Mouse (Mus musculus) B cell, adult 2 months (primary cell): Measurements from ENCODE around the gene Psat1.

Experiments used
- DNase-seq, 2 experiments: peaks; one replicate each; pipeline ENCODE4 v3.0.0; 2022

The Psat1 gene

DNA sequence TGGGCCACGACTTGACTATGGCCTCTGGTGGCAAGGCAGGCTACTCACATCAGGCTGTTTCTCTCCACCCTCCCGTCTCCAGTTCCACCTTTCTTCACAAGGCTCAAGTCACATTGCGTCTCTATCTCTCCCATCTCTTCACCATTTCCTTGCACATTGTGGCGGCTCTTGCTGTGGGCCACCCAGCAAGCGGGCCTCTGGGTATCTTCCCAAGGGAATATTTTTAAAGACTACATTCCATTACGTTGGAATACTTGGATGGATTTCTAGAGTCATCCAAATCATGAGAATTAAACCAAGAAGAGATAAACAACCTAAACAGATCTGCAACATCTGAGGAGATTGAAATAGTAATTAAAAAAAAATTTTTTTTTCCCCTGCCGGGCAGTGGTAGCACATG lies at the start of gene Psat1:
Gene Psat1 (minus strand): TSS at position 101 of the 400 bp plus-strand sequence.
- no peak for DNase-seq

GRCm38 (mm10) chr19:15990102-15990501 lies 43.0 kb upstream of the Psat1 start:
- DNase-seq, result no peak

DNA sequence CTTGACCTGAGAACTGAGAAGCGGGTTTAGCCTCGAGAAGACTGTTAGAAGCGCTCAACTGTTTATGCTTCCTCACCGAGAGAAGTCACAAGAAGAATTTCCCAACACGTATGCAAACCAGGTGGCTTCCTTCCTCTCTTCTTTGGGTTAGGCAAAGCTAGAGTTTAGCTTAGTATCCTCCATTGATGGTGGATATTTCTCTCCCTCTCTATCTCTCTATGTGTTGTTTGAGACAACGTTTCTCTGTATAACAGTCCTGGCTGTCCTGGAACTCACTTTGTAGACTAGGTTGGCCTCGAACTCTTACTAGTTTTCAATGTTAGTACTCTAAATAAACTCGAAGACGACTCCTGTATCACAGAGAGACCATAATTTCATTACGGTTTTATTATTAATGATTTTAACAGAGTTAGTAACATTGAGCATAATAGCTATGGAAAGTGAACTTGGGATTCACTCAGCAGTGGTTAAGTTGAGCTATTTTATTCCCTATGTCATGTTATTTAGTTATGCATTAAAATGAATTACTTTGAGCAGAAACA lies 38.1 kb upstream of the Psat1 start:
- no peak for DNase-seq

DNA sequence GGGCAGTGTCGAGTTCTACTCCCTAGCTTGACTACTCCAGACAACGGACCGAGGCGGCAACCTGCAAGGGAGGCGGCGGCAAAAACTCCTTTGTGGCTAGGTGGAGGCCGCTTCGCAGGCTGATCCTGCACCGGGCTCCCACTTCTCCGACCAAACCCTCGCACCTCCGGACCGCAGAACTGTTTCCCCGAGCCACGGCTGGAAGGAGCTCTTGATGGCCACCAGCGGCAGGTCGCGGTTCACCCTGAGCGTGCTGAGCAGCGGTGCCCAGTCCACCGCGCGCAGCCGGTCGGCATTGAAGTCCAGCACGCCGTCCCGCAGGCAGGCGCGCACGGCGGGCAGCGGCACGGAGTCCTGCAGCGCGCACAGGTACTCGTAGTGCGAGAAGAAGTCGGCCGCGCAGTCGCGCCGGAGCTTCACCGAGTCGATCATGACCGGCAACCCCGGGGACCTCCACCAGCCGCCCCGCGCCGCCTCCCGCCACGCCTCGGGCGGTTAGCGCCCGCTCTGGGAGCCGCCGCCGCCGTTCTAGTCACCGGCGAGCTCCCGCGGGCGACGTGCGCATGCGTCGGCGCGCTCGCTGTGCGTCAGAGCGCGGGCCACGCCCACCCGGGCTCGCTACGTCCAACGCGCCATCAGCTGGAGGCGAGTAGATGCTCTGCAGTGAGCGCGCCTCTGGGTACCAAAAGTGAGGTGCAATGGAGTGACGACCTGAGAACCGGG lies 37.5 kb upstream of the Psat1 start, which contains the start of gene Cep78:
Gene Cep78 (minus strand): TSS at position 541 of the 723 bp plus-strand sequence.
- DNase-seq, result peak; percentile 95 to 96

- DNase-seq, result no peak
Measured at GRCm38 (mm10) chr19:15983739-15984344, 36.7 kb upstream of the Psat1 start.

GRCm38 (mm10) chr19:15982926-15983738 lies 36.0 kb upstream of the Psat1 start:
- DNase-seq, result no peak

GRCm38 (mm10) chr19:15981861-15982260 lies 34.7 kb upstream of the Psat1 start:
- peak; percentile 66 to 77 for DNase-seq

- DNase-seq, result no peak
Measured at GRCm38 (mm10) chr19:15973365-15973764, 26.2 kb upstream of the Psat1 start.

- peak; percentile 53 to 64 for DNase-seq
Measured at GRCm38 (mm10) chr19:15965082-15965481, 17.9 kb upstream of the Psat1 start.

GRCm38 (mm10) chr19:15964533-15964932 lies 17.4 kb upstream of the Psat1 start:
- peak; percentile 14 to 20 for DNase-seq

DNA sequence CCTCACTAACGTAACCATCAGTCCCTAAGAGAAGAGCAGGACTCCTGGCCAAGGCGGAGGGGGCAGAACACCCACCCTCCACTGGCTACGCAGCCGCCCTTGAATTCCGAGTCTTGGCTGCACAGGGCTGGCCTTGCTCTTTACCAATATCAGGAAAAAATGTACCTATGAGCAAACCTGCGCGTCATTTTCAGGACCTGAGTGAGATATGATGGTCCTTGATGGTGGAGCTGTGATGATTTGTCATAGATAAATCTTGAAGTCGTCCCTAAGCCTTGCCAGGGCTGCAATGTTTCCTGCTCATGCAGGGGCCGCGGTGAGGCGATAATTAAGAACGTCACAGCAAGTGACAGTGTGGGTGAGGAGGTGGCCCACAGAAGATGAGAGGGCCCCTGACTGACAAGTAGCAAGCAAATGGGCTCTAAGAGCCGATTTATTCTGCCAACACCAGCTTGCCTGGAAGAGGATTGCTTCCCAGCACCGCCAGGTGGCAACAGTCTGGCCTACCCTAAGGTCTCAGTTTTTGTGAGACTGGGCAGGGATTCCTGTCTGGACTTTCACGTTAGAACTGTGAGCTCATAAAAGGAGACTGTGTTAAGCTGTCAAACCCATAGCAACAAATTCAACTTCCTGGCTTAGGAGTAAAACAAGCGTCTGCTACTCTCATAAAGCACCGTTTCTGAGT lies 16.0 kb upstream of the Psat1 start:
- DNase-seq, result no peak

- no peak for DNase-seq
Measured at GRCm38 (mm10) chr19:15962313-15962712, 15.2 kb upstream of the Psat1 start.

- DNase-seq, result no peak
Measured at GRCm38 (mm10) chr19:15950225-15950624, 3.1 kb upstream of the Psat1 start.

DNA sequence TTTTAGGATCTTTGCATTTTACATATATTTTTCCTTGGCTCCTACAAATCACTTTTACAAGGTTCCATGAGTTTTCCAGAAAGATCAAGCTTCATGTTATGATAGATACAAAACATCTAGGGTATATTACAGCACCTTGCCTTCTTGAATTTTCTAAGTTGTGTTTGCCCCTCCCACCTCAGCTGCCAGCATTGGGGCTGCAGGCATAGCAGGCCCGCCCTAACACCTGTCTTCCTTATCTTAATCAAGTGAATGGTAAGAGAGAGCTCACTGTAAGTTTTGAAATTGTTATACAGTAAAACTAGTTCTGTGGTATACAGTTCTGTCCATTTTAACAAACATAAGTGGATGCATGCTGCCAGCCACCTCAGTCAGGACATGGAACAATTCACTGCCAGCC lies 1.7 kb upstream of the Psat1 start:
- no peak for DNase-seq

DNA sequence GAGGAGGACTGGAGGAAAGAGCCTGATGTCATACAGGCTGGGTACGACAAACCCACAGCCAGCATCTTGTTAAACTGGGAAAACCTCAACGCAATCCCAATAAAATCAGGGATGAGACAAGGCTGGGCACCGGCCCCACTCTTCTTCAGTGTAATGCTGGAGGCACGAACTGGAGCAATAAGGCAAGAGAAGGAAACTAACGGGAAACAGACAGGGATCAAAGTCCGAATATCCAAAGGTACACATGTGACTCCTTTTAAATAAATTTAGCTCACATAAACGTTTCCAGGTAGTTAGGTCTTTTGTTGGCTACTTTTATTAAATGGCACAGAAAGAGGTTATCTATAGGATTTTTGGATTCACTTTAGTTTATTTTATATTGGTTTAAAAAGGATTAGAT lies 1.3 kb upstream of the Psat1 start:
- DNase-seq, result no peak

DNA sequence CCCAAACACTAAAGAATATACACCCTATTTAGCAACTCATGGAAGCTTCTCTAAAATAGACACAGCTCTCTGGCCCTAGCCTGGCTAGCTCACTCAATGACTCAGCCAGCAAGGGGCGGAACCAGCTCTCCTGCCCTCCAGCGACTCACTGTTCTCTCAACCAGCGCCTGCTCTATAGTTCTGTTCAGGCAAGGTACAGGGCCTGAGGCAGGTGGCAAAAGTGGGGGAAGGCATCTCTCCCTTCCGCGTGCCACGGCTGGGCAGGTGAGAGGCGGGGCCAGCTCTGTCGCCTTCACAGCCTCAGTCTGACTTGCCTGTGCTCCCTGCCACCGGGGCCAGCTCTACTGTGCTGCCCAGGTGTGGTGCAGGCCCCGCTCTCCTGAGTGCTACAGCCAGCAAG lies 474 bp downstream of the Psat1 start:
- DNase-seq, result no peak

DNA sequence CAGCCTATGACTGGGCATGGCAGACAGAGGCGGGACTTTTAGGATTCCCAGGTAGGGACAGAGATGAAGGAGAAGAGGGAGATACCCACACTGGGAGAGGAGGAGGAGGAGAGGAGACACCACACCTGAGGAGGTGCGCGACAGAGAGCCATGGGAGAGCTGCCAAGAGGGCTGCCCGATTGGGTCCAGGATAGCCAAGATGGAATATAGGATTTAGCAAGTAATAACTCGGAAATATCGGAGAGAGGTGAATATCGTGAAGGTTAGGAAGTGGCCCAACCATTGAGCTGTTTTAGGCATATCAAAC lies 4.1 kb downstream of the Psat1 start:
- no peak for DNase-seq

DNA sequence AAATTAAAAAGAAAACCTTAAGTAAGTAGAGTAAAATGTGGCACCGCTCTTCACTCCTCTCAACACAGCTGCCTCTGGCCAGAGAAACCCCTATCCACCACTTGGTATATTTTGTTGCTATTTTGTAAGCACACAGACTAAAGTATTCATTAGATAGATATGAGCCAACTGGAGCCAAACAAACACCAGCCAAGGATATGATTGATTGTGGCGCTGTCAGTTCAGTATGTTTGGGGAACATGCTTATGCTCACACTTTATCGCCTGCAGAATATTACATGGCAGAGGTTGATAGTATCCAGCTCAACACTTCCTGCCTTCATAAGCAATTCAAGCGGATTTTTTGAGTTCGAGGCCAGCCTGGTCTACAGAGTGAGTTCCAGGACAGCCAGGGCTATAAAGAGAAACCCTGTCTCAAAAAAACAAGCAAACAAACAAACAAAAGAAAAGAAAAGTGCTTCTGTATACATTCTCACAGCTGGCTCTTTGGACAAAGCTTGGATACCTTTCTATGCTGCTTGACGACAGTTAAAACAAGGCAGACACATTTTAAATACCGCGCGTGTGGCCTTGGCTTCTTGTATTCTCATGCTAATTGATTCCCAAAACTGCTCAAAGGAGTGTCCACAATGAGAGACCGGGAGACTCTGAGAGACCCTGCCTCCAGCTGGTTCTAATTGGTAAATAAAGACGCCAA lies 4.6 kb downstream of the Psat1 start:
- DNase-seq, result no peak

DNA sequence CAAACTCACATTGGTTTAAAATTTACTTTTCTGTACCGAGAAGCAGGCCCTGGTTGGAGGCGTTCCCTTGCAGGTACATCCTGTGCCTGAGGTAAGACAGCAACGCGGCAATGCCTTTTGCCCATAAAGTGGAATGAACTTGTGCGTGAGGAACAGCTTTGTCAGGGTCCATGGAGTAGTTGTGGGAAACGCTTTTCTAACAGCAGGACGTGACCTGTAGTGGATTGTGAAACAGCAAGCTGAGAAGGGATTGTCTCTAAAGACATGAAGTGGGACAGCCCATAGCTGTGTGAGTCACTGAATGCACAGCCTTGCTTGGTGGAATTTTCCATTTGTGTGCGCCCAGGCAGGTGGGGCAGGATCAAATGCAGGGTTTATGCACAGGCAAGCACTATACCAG lies 5.7 kb downstream of the Psat1 start:
- no peak for DNase-seq

DNA sequence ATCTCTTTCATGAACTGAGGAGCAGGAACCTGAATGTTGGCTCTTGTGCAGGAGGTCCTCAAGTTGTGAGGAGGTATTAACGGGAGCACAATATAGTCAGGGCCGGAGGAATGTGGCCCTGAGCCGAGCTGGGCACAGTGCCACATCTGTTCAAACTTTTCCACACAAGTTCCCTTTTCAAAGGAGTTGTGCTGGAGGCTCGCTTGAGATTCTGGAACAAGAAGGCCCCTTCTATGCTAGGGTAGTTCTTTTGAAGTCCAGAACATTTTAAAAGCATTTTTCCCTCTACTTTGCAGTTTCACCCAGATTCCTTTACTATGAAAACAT lies 21.5 kb downstream of the Psat1 start:
- no peak for DNase-seq

GRCm38 (mm10) chr19:15924866-15925718 lies 22.0 kb downstream of the Psat1 start:
- peak; percentile 81 to 82 for DNase-seq
